Mouse (Mus musculus) colon, adult 2 months (tissue): Measurements from ENCODE around the gene Cdk15. TPM values are rescaled to one million over a fixed set of nuclear protein-coding genes. Genes with fewer than 3 reads are reported as not detected.

Source experiments
- polyA plus RNA-seq: library from polyadenylated mRNA; depleted of rRNA; stranded (reverse); fragments of >200 nt; gene quantifications from 2 replicates; pipeline ENCODE4 v1.2.3, GENCODE M21; 2012; rRNA removed

Cdk15 gene
- polyA plus RNA-seq = 0.07 TPM in 1 of 2 replicates, not detected in the other

GRCm38 (mm10) chr1:59256751-59257231, at the start of gene Cdk15:
Gene Cdk15, plus strand, starts transcription at chr1:59256906.

GRCm38 (mm10) chr1:59236856-59237441, 19.8 kb upstream of the Cdk15 start, which contains the start of gene Als2:
Gene Als2, minus strand, starts transcription at chr1:59237231.

Other genes starting within 250 kb of the Cdk15 start
- not detected in 2 replicates for gene C2cd6, start 162.0 kb upstream of the Cdk15 start, polyA plus RNA-seq
- gene Tmem237, start 136.5 kb upstream of the Cdk15 start, polyA plus RNA-seq = 1.1 and 1.8 TPM in 2 replicates
- 0.34 and 0.48 TPM in 2 replicates for gene Mpp4, start 93.5 kb upstream of the Cdk15 start, polyA plus RNA-seq
- gene Als2, start 19.7 kb upstream of the Cdk15 start, polyA plus RNA-seq = 2.0 and 3.0 TPM in 2 replicates
- 19.1 and 21.7 TPM in 2 replicates for gene Fzd7, start 225.5 kb downstream of the Cdk15 start, polyA plus RNA-seq